Mouse (Mus musculus): ENCODE results near the gene Ppp6r3.

Ppp6r3 gene

DNA sequence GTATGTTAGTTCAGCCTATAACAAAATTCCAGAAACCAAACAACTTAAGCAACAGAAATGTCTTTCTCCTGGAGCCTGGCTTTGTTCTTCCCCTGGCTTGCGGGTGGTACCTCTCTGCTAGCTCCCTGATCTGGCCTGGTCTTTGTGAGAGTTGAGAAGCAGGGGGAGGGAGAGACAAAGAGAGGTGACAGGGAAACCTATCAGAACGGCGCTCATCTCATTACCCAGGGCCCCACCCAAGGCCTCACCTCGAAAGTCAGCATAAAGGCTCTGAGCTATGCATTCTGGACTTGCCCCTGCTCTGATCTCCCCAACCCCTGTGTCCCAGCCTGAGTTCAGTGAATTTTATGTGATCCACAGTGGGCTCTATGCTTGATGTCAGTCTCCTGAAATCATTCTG lies 140.9 kb downstream of the Ppp6r3 start:
- DNase-seq (ENCODE audit: low read depth, low spot score) = no peak

DNA sequence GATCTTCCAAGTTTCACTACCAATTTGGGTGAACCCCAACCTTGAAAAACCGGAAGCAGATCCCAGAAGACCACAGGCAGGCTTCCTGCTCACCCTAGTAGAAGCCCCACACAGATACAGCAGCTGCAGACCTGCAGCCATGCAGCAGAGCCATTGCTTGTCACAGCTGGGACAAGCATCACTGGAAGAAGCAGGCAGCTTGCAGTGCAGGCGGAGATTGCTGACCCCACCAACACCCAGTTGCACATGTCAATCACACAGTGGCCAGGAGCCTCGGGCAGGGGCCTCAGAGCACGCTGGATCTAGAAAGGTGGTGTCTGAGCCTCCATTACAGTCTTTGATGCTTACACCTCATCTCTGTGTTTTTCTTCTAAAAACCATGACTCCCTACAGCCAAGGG lies 141.4 kb downstream of the Ppp6r3 start:
- DNase-seq (ENCODE audit: low read depth, low spot score) = no peak

DNA sequence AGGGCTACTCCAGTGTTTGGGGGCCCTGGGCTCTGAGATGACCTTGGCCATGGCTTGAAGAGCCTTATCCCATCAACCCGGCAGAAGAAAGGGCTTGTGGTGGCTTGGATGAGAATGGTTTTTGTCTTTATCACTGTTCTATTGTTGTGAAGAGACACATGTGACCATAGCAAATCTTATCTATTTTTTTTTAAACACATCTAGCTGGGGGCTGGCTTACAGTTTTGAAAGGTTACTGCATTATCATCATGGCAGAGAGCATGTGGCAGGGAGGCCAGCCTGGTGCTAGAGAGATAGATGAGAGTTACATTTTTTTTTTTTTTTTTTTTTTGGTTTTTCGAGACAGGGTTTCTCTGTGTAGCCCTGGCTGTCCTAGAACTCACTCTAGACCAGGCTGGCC lies 143.6 kb downstream of the Ppp6r3 start:
- no peak for DNase-seq (ENCODE audit: low read depth, low spot score)

DNA sequence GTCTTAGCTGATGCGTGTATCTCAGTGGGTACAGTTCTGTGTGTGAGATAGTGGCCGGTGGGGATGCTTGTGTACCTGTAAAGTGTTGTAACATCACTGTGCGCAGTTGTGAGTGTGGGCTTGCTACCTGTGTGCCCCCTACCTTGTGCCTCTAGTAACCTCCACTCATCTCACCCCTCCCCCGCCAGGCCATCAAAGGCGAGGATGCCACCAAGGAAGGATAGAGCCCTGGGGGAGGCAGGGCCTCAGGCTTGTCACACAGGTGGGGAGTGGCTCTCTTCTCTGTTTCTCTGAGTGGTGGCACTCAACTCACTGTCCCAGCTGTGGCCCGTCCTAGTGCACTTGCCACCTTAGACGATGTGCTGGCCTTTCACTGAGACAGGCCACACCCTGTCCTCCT lies 144.5 kb downstream of the Ppp6r3 start:
- no peak for DNase-seq (ENCODE audit: low read depth, low spot score)

DNA sequence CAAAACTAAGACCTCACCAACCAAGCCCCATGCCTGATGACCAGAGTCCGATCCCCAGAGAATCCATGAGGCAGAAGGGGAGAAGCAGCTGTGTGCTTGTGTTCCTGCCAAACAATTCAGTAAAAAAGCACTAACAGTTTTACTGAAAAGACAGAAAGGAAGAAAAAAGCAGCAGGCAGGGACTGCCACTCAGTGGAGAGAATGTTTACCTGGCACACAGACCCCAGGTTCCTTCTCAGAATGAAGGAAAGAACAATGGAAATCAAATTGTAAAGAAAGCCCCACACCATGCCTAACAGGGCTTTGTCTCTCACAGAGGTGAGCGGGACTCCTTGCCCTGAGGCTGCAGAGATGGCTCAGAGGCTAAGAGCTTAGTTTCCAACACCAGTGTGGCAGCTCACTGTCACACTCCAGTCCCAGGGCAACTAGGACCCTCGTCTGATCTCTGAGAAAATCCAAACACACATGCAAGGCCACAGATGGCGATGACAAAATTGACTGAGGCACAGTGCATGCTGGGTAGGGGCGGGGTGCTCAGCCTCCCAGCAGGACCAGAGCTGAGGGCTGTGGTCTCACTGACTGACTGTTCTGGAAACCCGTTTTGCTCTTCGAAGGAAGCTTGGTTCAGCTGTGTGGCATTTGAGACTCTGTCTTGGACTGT lies 146.3 kb downstream of the Ppp6r3 start:
- no peak for DNase-seq (ENCODE audit: low read depth, low spot score)

DNA sequence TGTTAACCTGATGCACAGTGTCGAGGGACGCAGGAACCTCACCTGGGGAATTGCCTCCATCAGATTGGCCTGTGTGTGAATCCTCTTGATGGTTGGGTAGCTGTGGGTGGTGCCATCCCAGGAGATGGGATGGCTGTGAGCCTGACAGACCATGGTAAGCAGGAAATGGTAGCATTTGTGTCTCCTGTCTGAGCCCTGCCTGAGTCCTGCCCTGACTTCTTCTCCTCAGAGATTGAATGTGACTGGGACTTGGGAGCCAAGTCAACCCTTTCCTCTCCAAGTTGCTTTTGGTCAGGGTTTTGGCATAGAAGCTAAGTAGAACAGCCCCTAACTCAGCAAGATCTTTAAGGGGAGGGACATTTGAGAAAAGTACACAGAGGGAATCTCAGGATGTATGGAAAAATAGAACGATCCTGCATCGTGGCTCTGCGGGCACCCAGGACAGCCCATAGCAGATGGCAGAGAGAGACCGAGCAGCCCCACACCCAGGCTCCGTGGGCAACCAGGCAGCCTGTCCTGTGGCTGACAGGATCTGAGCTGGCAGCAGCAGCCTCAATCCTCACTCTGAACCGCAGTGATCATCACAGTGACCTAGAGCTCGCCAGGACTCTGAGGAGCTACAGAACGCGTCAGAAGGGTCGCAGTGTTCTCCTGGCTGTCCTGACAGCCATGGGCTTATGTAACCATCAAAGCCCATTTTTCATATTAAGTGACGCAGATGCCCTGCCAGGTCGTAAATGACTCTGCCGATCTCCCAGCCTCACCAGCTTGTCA lies 147.3 kb downstream of the Ppp6r3 start:
- no peak for DNase-seq (ENCODE audit: low read depth, low spot score)

DNA sequence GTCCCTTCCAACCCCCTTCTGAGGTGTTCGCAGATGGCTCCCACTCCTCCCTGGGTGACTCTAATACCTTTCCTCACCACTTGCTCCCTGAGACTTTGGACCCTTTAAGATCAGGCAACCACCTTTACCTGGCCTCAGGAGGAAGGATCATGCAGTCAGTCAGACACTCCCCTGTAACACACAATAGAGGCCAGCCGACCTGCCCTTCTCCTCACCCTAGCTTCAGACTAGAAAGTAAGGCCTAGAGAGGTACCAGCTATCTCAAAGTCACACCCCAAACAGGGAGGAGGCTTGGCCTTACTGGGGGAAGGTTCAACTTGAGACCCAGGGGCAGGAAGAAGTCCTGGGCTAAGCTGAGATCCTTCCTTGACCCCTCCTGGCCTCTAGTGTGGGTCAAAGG lies 151.3 kb downstream of the Ppp6r3 start:
- no peak for DNase-seq (ENCODE audit: low read depth, low spot score)

DNA sequence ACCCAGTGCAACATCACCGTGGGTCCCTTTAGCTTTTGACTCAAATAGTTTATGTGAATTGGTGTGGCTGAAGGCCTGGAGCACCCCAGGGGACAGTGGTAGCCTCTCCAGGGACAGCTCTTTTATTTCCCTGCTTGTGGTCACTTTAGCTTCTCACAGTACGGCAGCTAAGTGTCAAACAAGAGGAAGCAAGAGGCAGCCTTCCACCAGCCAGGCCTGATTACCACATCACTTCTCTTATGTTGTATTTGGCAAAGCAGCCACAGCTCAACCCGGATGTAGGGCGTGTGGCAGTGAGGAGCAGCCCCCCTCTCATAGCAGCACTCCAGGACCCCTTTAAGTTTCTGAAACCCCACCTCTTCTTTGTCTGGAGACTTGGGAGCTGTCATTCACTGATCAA lies 152.6 kb downstream of the Ppp6r3 start:
- no peak for DNase-seq (ENCODE audit: low read depth, low spot score)

DNA sequence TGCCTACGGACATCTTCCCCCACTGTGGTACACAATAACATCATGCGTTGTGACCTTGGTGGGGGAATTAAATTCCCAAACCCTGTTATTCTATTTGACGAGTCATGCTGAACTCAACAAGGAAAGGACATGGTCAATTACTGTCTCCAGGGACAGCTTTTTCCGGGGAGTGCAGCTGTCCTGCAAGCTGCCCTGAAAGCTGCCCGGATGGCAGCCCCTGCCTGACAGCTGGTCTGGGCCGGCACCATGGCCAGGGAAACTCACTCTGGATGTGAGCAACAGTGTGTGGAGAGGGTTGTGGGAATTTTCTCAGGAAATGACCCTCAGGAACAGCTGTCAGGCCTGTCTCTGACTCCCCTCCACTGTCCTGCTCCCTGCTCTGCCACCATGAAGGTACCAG lies 153.1 kb downstream of the Ppp6r3 start:
- DNase-seq (ENCODE audit: low read depth, low spot score) = no peak

DNA sequence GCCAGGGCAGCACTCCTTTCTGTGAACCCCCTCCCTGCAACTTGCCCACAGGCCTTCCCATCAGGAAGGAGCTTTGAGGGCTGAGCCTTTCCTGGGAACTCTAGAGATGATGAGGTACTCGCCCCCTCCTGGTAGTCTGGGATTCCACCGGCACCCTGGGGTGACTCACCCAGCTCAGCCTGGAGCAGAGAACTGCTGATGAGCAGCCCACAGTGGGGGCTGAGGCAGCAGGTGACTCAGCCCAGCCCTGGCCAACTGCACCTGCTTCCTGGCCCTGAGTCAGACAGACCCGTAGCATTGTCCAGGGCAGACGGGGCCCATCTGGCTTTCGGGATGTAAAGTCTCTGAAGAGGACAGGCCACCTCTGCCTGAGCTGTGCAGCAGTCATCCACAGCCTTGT lies 156.3 kb downstream of the Ppp6r3 start:
- DNase-seq (ENCODE audit: low read depth, low spot score) = no peak

DNA sequence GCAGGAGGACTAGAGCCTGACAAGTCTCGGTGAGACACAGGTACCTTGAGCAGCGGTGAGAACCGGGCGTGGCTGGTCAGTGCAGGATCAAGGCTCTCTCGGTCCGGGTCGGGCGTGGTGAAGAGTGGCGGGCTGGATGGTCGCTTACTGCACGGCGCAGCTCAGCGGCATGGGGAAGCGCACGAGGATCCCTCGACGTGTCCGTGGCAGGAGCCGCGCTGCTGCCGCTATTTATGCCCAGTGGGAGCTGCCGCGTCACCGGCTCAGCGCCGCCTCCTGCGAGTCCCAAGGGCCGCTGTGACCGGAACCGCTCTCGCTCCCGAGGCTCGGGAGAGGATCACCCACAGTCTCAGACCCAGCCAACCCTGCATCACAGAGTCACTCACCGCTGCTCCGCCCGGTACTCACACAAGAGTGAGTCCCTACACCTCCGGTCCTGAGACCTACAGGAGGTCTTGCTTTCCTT lies 161.2 kb downstream of the Ppp6r3 start, which contains the start of gene Gal:
Gene Gal (minus strand): TSS at position 277 of the 466 bp plus-strand sequence.
- DNase-seq (ENCODE audit: low read depth, low spot score) = no peak

DNA sequence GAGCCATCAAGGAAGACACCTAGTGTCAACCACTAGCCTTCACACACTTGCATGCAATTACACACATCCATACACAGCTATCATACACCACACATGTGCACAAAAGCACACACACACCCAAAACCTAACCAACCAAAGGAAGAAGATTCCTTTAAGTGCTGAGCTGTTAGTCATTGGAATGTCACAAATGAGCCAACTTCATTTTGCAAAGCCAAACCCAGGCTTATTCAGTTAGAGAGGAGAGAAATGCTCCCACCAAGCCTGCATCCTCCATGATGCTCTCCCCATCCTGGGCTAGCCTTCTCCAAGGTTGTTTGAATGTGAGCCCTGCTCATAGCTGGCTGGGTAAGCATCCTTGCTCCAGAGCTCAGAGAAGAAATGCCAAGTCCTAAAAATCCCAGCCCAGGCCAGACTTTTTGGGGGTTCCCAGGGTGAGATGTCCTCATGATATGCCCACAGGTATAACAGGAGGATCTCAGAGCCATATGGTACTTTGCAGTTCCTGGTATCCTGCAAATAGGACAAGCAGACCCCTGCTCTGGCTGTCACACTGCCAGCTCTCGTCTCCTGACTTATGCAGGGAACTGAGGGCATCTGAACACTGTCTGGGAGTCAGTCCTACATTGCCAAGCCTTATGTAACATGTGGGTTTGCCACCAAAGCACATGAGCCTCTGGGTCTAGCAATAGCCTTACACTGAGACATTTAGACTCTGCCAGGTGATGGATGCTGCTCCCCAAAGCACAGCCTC lies 169.8 kb downstream of the Ppp6r3 start:
- no peak for DNase-seq (ENCODE audit: low read depth, low spot score)
